Mouse (Mus musculus) hindbrain, embryonic 15.5 days (tissue): ENCODE measurements at regions not wholly inside any gene's neighbourhood (a gene's known extent, or its start where the extent isn't known, plus 50 kb on each side); places are given as distances from the start of the nearest gene placed in this dataset.

ENCODE experiments used
- ATAC-seq: fragments of 200-750 bp; cut with Nextera tagmentation; 2 replicates; pipeline ENCODE4 v1.8.0; 2017; ENCODE audit warnings: low read depth, moderate number of reproducible peaks, moderate TSS enrichment; ENCODE audit not compliant: low FRiP score
- H3K27ac ChIP-seq: fragments of 300-500 bp; sonication (generic); replicated peaks from 2 replicates; pipeline ENCODE4 v1.5.1; 2015; ENCODE audit warnings: mild to moderate bottlenecking, inconsistent platforms
- H3K27me3 ChIP-seq: fragments of 300-500 bp; sonication (generic); 2 replicates; pipeline ENCODE4 v1.6.1; 2015; ENCODE audit warnings: control low read depth, inconsistent platforms
- H3K36me3 ChIP-seq: fragments of 300-500 bp; sonication (generic); 2 replicates; pipeline ENCODE4 v1.6.1; 2015; ENCODE audit warnings: control low read depth, inconsistent platforms
- H3K4me1 ChIP-seq: fragments of 300-500 bp; sonication (generic); replicated peaks from 2 replicates; pipeline ENCODE4 v1.6.1; 2015; ENCODE audit warnings: control low read depth, inconsistent platforms
- H3K4me2 ChIP-seq: fragments of 300-500 bp; sonication (generic); 2 replicates; pipeline ENCODE4 v1.6.1; 2015; ENCODE audit warnings: moderate library complexity, mild to moderate bottlenecking, inconsistent platforms
- H3K4me3 ChIP-seq: fragments of 300-500 bp; sonication (generic); 2 replicates; pipeline ENCODE4 v1.5.1; 2015; ENCODE audit warnings: mild to moderate bottlenecking, inconsistent platforms
- H3K9ac ChIP-seq: fragments of 300-500 bp; sonication (generic); 2 replicates; pipeline ENCODE4 v1.6.1; 2015; ENCODE audit warnings: inconsistent platforms
- H3K9me3 ChIP-seq: fragments of 300-500 bp; sonication (generic); 2 replicates; pipeline ENCODE4 v1.6.1; 2016; ENCODE audit warnings: control low read depth, inconsistent platforms
- WGBS: fragments of 180-500 bp; shearing (Covaris S2); methylation state at CpG from one replicate; pipeline ENCODE4 v1.1.7; 2015; 5-methylcytosine and 5-hydroxymethylcytosine counted together

GRCm38 (mm10) chr10:97078022-97078473, 401.4 kb upstream of the Dcn start:
- no peak overlapping the region for H3K4me2 ChIP-seq
- no peaks in the 10 kb centered on the region for H3K36me3 ChIP-seq
- no peak for ATAC-seq
- no peaks in the 10 kb centered on the region for H3K27me3 ChIP-seq
- H3K9me3 ChIP-seq, result no peaks in the 10 kb centered on the region
- no peak overlapping the region for H3K9ac ChIP-seq
- H3K4me1 ChIP-seq, result no peaks in the 10 kb centered on the region
- no peak overlapping the region for H3K4me3 ChIP-seq
- WGBS, result 82% methylated on average over 5 of the region's 5 CpGs
- no peak overlapping the region for H3K27ac ChIP-seq

DNA sequence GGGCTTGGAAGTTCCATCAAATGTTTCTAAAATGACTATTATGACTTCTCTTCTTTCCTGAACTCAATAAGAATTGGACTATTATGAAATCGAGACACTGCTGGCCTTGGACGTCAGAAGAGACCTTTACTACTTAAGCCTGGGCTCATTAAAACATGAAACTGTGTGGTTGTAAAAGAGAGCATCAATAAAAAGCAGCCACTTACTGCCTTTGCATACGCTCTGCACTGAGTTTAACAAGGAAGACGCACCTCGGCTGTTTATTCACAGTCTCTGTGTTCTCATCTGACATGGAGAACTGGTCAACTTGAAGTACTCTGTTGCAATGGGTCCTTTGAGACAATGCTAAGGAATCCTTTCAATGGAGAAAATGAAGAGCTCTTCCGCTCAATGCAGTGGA, 399.8 kb upstream of the Dcn start:
- no peak overlapping the region for H3K27ac ChIP-seq
- 76% methylated on average over 6 of the region's 6 CpGs for WGBS
- H3K4me1 ChIP-seq, result no peaks in the 10 kb centered on the region
- H3K9me3 ChIP-seq, result no peaks in the 10 kb centered on the region
- H3K9ac ChIP-seq, result no peak overlapping the region
- no peak overlapping the region for H3K4me2 ChIP-seq
- H3K36me3 ChIP-seq, result no peaks in the 10 kb centered on the region
- H3K4me3 ChIP-seq, result no peak overlapping the region
- no peaks in the 10 kb centered on the region for H3K27me3 ChIP-seq
- ATAC-seq, result no peak

DNA sequence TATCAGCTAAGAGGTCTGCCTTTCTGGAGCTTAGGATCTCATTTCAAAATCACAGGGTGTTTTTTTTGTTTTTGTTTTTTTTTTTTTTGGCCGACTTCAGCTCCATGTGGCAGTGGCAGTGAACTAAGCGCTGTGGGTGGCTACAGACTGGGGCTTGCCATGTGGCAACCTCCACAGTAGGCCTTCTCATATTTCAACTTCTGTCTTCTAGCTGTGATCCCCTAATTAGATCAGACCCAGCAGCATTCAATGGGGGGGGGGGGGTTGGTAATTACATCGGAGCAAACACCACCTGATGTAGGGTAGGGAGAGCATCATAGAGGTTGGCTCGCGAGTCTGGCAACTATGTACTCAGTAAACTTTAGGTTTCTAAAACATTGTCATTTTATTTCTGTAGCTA, 392.1 kb upstream of the Dcn start:
- H3K9ac ChIP-seq, result no peak overlapping the region
- no peaks in the 10 kb centered on the region for H3K27me3 ChIP-seq
- no peaks in the 10 kb centered on the region for H3K4me1 ChIP-seq
- ATAC-seq, result peak; percentile 45; the same call in 1 of the 2 replicates
- WGBS, result 61% methylated on average over 5 of the region's 5 CpGs
- H3K36me3 ChIP-seq, result no peaks in the 10 kb centered on the region
- no peak overlapping the region for H3K4me3 ChIP-seq
- H3K9me3 ChIP-seq, result no peaks in the 10 kb centered on the region
- no peak overlapping the region for H3K4me2 ChIP-seq
- no peak overlapping the region for H3K27ac ChIP-seq

DNA sequence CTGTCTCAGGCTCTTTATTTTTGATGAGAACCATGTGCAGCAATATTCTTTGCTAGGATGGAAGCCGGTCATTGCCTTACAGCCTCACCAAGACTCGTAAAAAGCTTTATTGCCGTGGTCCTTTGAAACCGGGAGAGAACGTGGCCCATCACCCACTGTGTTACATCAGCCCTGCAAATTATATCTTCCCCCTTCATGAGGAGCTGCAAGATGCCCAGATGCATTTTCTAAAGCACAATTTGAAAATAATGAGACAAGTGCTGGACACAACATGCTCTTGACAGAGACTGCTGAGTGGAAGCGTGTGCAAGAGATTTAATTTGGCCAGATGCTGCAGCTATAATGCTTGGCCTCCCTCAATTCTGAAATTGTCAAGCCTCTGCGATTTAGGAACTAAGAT, 389.2 kb upstream of the Dcn start:
- Histone ChIP-seq H3K9me3 (no peaks in the 10 kb centered on the region), H3K4me2 (no peak overlapping the region), H3K4me1 (no peaks in the 10 kb centered on the region), H3K36me3 (no peaks in the 10 kb centered on the region), H3K27ac (no peak overlapping the region), H3K4me3 (no peak overlapping the region), H3K27me3 (no peaks in the 10 kb centered on the region), H3K9ac (no peak overlapping the region)
- WGBS, result 53% methylated on average over 7 of the region's 7 CpGs
- no peak for ATAC-seq

DNA sequence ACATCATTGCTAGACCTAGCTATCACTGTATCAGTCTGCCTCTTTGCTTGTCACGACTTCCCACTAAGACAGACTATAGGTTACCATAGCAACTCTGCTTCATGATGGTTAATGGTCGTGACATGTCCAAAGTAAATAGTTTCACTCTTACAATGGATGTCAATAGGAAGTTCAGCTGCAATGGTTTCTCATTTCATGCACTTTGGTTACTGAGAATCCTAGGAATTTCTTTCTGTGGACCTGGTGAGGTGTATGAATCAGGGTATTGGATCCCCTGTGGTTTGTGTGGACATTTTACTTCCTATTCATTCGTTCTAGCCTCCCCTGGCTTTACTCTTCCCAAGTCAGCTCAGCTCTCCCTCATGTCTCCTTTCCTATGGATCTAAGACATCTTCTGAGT, 385.5 kb upstream of the Dcn start:
- Histone ChIP-seq H3K4me2 (no peak overlapping the region), H3K4me3 (no peak overlapping the region), H3K36me3 (no peaks in the 10 kb centered on the region), H3K9ac (no peak overlapping the region), H3K9me3 (no peaks in the 10 kb centered on the region), H3K4me1 (no peaks in the 10 kb centered on the region), H3K27me3 (no peaks in the 10 kb centered on the region), H3K27ac (no peak overlapping the region)
- no peak for ATAC-seq
- WGBS, result 6% methylated on average over 3 of the region's 3 CpGs

DNA sequence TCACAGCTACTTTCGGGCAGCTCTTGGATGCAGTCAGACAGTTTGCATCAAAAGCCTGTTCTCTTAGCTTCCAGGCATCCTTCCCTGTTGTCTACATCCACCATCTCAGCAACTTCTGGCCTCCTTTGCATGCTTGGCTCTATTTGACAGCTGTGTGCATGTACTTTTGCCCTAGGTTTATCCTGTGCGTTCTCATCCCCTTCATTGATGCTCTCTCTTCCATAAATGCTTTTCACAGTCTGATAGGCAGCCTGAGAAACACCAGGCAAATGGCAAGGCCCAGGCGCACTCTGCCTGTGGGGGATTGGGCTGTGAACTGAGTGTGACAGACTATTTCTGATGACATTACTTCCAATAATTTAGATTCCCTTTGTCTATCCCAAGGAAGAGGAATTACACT, 364.9 kb upstream of the Dcn start:
- Histone ChIP-seq H3K4me1 (no peaks in the 10 kb centered on the region; the same call in 1 of the 2 replicates), H3K36me3 (no peaks in the 10 kb centered on the region), H3K27ac (no peak overlapping the region), H3K9ac (no peak overlapping the region), H3K27me3 (no peaks in the 10 kb centered on the region), H3K4me3 (no peak overlapping the region), H3K9me3 (no peaks in the 10 kb centered on the region), H3K4me2 (no peak overlapping the region)
- 60% methylated on average over 3 of the region's 3 CpGs for WGBS
- ATAC-seq, result no peak

- no peak overlapping the region for H3K27ac ChIP-seq
- H3K4me2 ChIP-seq, result no peak overlapping the region
- no peak overlapping the region for H3K9ac ChIP-seq
- no peak for ATAC-seq
- H3K27me3 ChIP-seq, result no peaks in the 10 kb centered on the region
- H3K4me1 ChIP-seq, result no peaks in the 10 kb centered on the region
- H3K4me3 ChIP-seq, result no peak overlapping the region
- 46% methylated on average over 1 of the region's 1 CpGs for WGBS
- H3K9me3 ChIP-seq, result 0 out of 2 replicates have a peak, but pooled peaks cover 3% of the 10 kb centered on the region
- H3K36me3 ChIP-seq, result no peaks in the 10 kb centered on the region
These were observed 356.7 kb upstream of the Dcn start for GRCm38 (mm10) chr10:97122693-97123092.

- Histone ChIP-seq H3K27ac (no peak overlapping the region), H3K9me3 (no peaks in the 10 kb centered on the region), H3K9ac (no peak overlapping the region), H3K36me3 (no peaks in the 10 kb centered on the region), H3K27me3 (no peaks in the 10 kb centered on the region), H3K4me2 (no peak overlapping the region), H3K4me1 (no peaks in the 10 kb centered on the region), H3K4me3 (no peak overlapping the region)
- 75% methylated on average over 2 of the region's 2 CpGs for WGBS
- ATAC-seq, result no peak
These were observed 337.8 kb upstream of the Dcn start for GRCm38 (mm10) chr10:97141561-97141960.

GRCm38 (mm10) chr10:97158561-97159395, 320.6 kb upstream of the Dcn start:
- Histone ChIP-seq H3K4me1 (peaks cover 21% of the 10 kb centered on the region), H3K9ac (no peak overlapping the region), H3K36me3 (no peaks in the 10 kb centered on the region), H3K4me3 (no peak overlapping the region), H3K27ac (peak overlapping the region; percentile 44; the same call in 1 of the 2 replicates), H3K4me2 (no peak overlapping the region), H3K9me3 (no peaks in the 10 kb centered on the region), H3K27me3 (no peaks in the 10 kb centered on the region)
- WGBS, result 33% methylated on average over 11 of the region's 11 CpGs
- 0 out of 2 replicates have a peak, but pooled peaks have one; percentile 37 for ATAC-seq

GRCm38 (mm10) chr10:97159396-97159760, 320.0 kb upstream of the Dcn start:
- WGBS, result 34% methylated on average over 1 of the region's 1 CpGs
- H3K9me3 ChIP-seq, result no peaks in the 10 kb centered on the region
- no peak overlapping the region for H3K9ac ChIP-seq
- ATAC-seq, result peak; percentile 46; the same call in 1 of the 2 replicates
- peaks cover 21% of the 10 kb centered on the region for H3K4me1 ChIP-seq
- H3K4me3 ChIP-seq, result no peak overlapping the region
- no peaks in the 10 kb centered on the region for H3K36me3 ChIP-seq
- no peak overlapping the region for H3K4me2 ChIP-seq
- no peaks in the 10 kb centered on the region for H3K27me3 ChIP-seq
- peak overlapping the region; percentile 35; the same call in 1 of the 2 replicates for H3K27ac ChIP-seq

- peak; percentile 59 for ATAC-seq
These were observed 319.4 kb upstream of the Dcn start for GRCm38 (mm10) chr10:97159831-97160575.

DNA sequence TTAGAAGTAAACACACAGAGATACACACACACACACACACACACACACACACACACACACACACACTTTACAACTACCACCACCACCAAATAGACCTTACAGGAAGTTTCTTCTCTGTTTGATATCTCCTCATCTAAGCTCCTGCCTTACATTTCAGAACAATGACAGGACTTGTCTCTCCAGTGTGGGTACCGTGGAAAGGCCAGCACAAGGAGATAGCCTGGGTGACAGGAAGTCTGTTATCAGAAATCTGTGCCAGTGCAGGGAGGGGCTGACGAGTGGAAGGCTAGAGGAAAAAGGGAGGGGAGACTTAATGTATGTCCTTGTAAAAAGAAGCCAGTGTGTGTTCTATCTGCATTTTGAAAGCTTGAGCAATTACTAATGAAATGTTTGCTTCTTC, 318.5 kb upstream of the Dcn start:
- 40% methylated on average over 2 of the region's 2 CpGs for WGBS
- ATAC-seq, result no peak
- no peak overlapping the region for H3K27ac ChIP-seq

More at GRCm38 (mm10) chr10:97159831-97160575, 319.4 kb upstream of the Dcn start:
- Histone ChIP-seq H3K36me3 (no peaks in the 10 kb centered on the region), H3K4me3 (no peak overlapping the region), H3K9ac (no peak overlapping the region), H3K4me1 (peaks cover 21% of the 10 kb centered on the region), H3K27me3 (no peaks in the 10 kb centered on the region), H3K4me2 (0 out of 2 replicates have a peak overlapping the region, but pooled peaks have one; percentile 17), H3K9me3 (no peaks in the 10 kb centered on the region), H3K27ac (peak overlapping the region; percentile 35; the same call in 1 of the 2 replicates)
- WGBS, result 51% methylated on average over 10 of the region's 10 CpGs

More for the DNA sequence above, 318.5 kb upstream of the Dcn start:
- no peaks in the 10 kb centered on the region for H3K36me3 ChIP-seq
- H3K9ac ChIP-seq, result no peak overlapping the region
- H3K4me3 ChIP-seq, result no peak overlapping the region
- H3K4me2 ChIP-seq, result no peak overlapping the region
- peaks cover 21% of the 10 kb centered on the region for H3K4me1 ChIP-seq
- no peaks in the 10 kb centered on the region for H3K9me3 ChIP-seq
- no peaks in the 10 kb centered on the region for H3K27me3 ChIP-seq
